Mouse (Mus musculus) embryo, embryonic 10.5 days (tissue): ENCODE data around the gene Mpzl3.
A peak's percentile ranks its signal among the peaks of the same experiment; 100 is the strongest.

Source experiments
- DNase-seq: peaks from one replicate; pipeline ENCODE4 v3.0.0-alpha.2; 2015; ENCODE audit warnings: low spot score

The Mpzl3 gene

DNA sequence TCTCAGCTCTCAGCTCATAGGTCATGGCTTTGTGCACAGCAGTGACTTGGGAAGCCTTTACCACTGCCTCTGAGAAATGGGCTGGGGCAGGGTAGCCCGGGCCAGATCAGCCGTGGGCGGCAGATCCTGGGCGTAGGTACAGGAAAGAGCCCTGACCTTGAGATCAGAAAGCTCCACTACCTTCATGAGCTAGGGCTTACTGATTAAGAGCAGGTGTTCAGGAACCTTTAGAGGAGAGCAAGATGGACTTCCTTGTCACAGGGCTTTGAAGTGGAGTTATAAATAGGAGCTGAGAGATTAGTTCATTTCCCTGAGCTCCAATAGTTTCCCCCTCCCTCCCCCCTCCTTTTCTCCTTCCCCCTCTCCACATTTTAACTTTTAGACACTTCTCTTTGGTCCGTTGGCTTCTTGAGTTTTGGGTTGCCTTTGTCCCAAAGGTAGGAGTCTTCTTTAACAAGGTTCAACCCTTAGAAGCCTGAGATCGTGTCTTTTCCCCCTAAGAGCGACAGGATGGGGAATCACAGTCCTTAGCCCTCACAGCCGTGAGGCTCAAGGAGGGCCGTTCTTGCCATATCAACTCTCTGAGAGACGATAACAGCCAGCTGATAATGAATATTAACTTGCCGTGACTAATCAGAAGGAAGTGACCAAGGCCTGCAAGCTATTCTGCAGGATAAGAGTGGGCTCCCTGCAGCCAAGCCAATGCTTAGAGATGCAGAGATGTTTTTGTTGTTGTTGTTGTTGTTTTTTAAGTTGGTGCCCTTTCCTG lies 48.4 kb downstream of the Mpzl3 start:
- DNase-seq: no peak

- DNase-seq: no peak
Measured at GRCm38 (mm10) chr9:45105596-45106374, 50.8 kb downstream of the Mpzl3 start.

- peak; percentile 88 for DNase-seq
Measured at GRCm38 (mm10) chr9:45115706-45116105, 60.7 kb downstream of the Mpzl3 start.

DNA sequence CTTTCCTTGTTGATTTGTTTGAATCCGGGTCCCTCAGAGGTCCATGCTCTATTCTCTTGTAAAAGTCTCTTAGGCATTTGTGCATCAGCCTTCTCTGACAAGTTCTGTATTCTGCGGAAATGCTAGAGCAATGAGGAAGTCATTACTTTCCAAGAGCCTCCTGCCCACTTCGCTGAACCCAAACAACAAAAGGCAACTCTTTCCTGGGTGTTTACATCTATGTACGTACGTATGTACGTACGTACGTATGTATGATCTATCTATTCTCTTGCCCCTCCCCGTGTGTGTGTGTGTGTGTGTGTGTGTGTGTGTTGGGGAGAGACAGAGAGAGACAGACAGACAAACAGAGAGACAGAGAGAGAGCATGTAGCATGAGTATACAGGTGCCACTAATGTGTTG lies 61.8 kb downstream of the Mpzl3 start:
- no peak for DNase-seq

GRCm38 (mm10) chr9:45117741-45118431 lies 62.9 kb downstream of the Mpzl3 start, which contains the start of gene Scn2b:
TSS of gene Scn2b (plus strand) at chr9:45117782.
- peak; percentile 70 for DNase-seq

- no peak for DNase-seq
Measured at GRCm38 (mm10) chr9:45118552-45118951, 63.6 kb downstream of the Mpzl3 start.

DNA sequence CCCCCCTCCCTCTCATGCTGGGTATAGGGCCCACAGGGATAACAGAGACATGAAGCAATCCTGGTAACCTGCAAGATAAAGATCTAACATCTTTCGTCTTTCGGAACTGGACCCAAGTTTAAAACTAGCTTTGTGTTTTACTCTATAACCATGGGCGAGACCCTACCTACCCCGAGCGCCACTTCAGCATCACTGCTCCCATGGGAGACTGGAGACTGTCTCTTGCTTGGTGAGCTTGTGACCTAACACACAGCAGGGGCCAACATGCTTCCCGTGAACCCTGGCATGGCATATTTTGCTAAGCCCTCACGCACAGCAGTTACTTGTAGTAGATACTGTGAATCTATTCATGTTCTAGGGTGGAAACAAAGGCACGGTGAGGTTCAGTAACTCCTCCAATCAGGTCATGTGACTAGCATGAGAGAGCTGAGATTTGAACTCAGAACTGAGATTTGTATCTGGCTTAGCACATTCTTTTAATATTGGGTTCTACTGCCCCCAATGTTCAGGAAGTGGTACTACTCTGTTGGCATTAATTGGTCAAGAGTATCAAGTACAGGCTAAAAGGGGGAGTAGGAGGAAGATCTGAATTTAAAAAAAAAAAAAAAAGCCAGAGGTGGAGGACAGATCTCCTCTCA lies 64.4 kb downstream of the Mpzl3 start:
- DNase-seq: no peak

GRCm38 (mm10) chr9:45119954-45120530 lies 65.1 kb downstream of the Mpzl3 start:
- no peak for DNase-seq

- no peak for DNase-seq
Measured at GRCm38 (mm10) chr9:45120567-45120966, 65.6 kb downstream of the Mpzl3 start.

DNA sequence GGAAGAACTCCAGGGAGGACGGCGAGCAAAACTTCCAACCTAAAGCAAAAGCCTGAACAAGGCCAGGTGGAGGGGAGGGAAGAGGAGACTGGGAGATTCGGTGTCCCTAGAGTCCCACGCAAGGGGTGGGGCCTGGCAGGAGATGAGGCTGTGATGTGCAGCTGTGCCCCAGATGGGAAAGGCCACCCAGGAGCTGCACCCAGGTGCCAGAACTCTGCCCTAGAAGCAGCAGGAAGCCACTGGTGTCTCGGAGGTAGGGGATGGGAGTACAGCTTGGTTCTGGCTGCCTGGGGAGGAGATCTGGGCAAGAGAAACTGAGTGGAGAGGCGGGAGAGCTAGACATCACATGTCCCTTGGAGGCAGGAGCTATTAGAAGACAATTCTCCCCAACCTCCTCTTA lies 66.0 kb downstream of the Mpzl3 start:
- DNase-seq: no peak

DNA sequence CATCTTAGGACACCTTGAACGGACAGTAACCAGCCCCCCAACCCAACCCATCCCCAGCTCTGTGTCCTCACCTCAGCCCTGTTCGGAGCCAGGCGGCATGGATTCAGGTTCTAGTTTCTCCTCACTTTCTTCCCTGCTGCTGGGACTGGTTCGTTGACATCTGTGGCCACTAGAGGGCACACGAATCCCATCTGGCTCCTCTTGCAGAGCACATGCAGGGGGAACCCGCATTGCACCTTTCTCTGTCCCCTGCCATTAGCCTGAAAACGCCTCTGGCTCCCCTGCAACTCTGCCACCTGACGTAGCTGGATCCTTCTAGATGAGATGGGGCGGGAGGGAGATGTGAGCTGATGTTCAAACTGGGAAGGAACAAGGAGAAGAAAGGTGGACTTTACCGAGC lies 66.8 kb downstream of the Mpzl3 start:
- DNase-seq: peak; percentile 84

- DNase-seq: no peak
Measured at GRCm38 (mm10) chr9:45122209-45122761, 67.3 kb downstream of the Mpzl3 start.

DNA sequence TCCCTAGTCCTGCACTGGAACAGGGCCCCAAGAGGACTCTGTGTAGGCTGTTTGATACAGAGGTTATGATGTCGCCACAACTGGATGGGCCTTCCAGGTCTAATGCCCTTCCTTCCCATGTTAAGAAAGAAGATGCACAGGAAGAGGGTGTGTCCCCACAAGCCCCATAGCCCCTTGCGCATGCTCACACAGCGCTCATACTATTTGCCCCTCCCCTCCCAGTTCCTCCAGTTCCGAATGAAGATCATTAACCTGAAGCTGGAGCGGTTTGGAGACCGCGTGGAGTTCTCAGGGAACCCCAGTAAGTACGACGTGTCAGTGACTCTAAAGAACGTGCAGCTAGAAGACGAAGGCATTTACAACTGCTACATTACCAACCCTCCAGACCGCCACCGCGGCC lies 70.2 kb downstream of the Mpzl3 start:
- DNase-seq: no peak

GRCm38 (mm10) chr9:45126941-45127340 lies 72.0 kb downstream of the Mpzl3 start:
- no peak for DNase-seq
